Mouse (Mus musculus): ENCODE data around the gene Chst13.

Gene Chst13

GRCm38 (mm10) chr6:90324991-90325390, at the start of gene Chst13:
Gene Chst13, minus strand, starts transcription at chr6:90325185.
- in situ Hi-C loops (cut with MseI, MboI) = loop anchor here in 1 of 2 experiments (10.0 kb wide), 1 partner anchor 640 kb away; no protein-coding TSS in a partner anchor

DNA sequence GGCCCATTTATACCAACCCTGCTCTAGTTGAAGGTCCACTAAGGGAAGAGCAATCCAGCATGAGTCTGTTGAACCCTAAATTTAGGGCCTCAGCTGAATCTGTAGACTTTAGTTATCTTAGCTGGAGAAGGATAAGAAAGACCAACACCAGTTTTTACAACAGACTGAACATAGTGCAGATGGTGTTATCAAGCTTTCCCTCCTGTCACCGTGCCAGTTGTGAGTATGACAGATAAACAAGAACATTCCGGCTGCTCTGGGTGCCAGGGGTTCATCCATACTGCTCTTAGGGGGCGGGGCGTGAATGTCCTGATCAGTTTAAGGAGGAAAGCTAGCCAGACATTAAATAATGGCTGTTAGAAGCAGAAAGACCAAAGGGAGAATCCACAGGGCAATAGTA, 49.7 kb upstream of the Chst13 start:
- in situ Hi-C loops (cut with MseI, MboI) = no loop called here

- in situ Hi-C loops (cut with MseI, MboI) = no loop called here
Measured at GRCm38 (mm10) chr6:90369725-90370553, 45.0 kb upstream of the Chst13 start.

DNA sequence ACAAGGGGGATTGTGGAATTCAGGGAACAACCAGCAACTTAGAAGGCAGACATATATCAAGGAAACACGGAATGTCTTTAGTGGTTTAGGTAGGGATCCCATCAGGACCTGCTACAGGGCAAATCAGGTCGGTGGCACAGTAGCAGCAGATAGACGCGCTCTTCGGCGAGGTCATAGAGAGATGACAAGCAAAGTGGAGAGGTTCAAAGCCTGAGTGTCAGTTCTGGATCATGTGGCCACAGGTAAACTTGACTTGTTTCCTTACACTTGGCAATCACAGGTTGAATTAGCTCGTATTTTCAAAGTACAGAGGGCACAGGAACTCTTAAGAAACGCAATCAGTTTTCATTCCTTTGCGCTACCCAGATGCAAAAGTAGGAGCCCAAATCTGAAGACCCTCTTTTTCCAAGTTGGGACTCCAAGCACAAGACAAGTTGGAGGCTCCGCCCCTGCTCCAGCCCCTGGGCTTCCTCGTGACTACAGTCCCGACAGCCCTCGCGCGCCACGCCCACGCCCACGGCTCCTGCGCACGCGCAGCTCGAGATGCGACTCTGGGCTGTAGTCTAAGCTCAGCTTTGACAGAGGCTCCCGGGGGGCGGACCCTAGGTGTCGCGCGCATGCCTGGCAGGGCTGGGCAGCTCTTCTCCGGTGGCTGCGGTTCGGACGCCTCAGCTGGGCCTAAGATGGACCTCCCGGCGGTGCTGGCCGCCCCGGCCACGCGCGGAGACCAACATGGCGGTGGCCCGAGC, 44.2 kb upstream of the Chst13 start, which contains the start of gene Zxdc:
Gene Zxdc (plus strand): TSS at position 517 of the 749 bp plus-strand sequence.
- in situ Hi-C loops (cut with MseI, MboI) = no loop called here

- in situ Hi-C loops (cut with MseI, MboI) = no loop called here
Measured at GRCm38 (mm10) chr6:90363301-90363700, 38.3 kb upstream of the Chst13 start.

DNA sequence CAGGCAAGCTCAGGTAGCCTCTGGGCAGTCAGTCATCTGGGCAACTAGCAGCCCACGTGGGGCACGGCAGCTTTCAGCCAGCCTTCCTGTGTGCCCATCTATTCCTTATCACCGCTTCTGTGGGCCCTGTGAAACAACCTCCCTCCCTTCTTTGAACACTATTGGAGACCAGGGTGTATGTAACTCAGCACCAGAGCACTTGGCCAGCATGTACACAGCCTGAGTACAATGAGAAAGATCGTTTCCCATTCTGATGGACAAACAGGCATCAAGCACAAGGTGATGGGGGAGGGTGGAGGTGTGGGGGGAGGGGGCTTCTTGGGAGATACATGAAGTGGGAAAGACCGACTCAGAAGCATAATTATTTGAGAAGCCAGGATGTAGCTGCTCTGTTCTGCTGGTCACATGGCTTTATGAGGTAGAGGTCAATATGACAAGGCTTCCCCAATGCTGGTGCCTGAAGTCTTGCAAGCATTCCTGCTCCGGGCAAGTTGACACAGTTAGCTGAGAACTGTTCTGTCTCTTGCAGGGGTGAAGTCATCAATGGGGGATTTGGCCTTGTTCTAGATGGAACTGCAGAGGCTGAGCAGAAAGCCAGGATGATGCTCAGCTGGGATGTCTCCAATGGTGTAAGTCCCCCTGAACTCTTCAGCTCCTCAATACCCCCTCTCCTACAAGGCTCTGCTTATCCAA, 36.1 kb upstream of the Chst13 start:
- in situ Hi-C loops (cut with MseI, MboI) = no loop called here

DNA sequence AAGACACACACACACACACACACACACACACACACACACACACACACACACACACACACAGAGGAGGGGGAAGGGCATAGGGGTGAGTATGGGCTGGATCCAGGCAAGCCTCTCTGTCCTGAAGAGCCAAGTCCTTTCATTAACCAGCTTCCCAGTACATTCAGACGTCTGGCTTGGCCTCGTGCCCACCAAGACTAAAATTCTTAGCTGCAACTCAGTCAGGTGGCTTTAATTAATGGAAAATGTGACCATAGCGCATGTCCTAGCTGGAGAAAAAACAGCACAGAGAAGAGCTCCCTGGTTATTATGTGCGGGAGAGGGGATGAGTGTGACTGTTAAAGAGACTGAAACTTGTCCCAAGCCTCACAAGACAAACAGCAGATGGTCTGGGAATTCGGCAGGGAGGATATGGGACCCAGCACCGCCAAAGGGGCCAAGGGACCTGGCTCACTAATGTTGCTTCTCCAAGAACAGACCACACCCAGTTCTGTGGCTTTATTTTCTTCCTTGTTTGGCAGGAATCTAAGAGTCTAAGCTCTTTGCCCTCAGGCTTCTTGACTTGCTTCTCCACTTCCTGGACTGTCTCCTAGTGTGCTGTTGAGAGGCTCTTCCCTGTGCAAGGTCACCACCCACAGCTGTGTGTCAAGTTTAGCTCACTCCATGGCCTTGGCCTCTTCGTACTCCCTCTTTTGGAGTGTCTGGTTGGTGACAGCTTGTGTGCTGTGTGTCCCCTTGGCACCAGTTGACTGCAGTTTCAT, 35.2 kb upstream of the Chst13 start:
- in situ Hi-C loops (cut with MseI, MboI) = no loop called here

DNA sequence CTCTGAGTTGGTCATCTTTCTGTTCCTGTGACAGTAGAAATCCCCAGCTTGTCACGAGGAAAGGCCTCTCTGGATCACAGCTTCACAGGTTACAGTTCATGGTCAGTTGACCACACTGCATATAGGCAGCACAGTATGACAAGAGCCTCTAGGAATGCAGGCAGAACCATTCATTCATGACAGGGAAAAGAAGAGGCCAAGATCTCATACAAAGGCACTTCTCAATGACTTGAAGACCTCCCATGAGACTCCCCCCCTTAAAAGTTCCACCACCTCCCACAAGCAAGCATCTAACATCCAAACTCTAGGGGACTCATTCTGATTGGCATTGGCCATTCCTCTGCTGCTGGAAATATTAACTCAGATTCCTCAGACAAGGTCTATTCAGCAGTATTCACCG, 34.5 kb upstream of the Chst13 start:
- in situ Hi-C loops (cut with MseI, MboI) = no loop called here

DNA sequence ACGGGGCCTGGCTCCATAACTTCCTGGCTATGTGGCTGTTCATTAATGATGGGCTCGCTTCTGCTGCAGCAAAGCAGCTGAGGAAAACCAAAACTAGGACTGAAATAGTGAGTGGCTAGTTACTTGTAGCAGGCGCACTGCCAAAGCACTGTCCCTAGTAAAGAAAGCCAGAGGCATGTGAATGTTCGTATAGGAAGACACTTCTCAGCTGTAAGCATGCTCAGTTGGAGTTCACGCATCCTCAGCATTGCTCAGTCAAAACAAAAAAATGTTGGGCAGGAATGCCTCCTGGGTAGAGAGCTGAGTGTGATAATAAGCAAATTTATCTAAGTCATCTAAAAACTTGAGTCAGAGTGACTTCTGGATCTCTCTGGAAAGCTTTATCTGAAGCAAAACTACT, 33.2 kb upstream of the Chst13 start:
- in situ Hi-C loops (cut with MseI, MboI) = no loop called here

GRCm38 (mm10) chr6:90350011-90350410, 25.0 kb upstream of the Chst13 start:
- in situ Hi-C loops (cut with MseI, MboI) = no loop called here

- in situ Hi-C loops (cut with MseI, MboI) = no loop called here
Measured at GRCm38 (mm10) chr6:90348500-90348899, 23.5 kb upstream of the Chst13 start.

- in situ Hi-C loops (cut with MseI, MboI) = no loop called here
Measured at GRCm38 (mm10) chr6:90347183-90347582, 22.2 kb upstream of the Chst13 start.

DNA sequence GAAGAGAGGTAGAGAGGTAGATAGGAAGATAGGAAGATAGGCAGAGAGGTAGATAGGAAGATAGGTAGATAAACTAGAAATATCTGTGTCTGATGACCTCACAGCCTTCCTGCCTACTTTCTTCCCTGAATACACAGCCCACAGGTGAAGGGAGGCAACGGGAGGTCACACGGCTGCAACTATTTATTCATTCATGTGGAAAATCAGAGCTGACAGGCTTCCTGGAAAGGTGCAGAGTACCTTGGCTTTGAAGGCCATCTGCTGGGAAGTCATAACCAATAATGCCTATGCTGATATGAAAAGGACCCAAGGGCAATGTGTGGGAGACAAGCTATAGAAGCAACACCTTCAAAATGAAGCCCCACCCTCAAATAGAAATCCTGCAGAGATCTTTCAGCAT, 17.4 kb upstream of the Chst13 start:
- in situ Hi-C loops (cut with MseI, MboI) = no loop called here

- in situ Hi-C loops (cut with MseI, MboI) = no loop called here
Measured at GRCm38 (mm10) chr6:90334244-90334643, 9.3 kb upstream of the Chst13 start.

GRCm38 (mm10) chr6:90332561-90333425, 7.8 kb upstream of the Chst13 start, which contains the start of gene Uroc1:
Gene Uroc1, plus strand, starts transcription at chr6:90333284.
- in situ Hi-C loops (cut with MseI, MboI) = no loop called here

- in situ Hi-C loops (cut with MseI, MboI) = loop anchor here in 1 of 2 experiments (10.0 kb wide), 1 partner anchor 645 kb away; no protein-coding TSS in a partner anchor
Measured at GRCm38 (mm10) chr6:90329953-90330352, 5.0 kb upstream of the Chst13 start.

DNA sequence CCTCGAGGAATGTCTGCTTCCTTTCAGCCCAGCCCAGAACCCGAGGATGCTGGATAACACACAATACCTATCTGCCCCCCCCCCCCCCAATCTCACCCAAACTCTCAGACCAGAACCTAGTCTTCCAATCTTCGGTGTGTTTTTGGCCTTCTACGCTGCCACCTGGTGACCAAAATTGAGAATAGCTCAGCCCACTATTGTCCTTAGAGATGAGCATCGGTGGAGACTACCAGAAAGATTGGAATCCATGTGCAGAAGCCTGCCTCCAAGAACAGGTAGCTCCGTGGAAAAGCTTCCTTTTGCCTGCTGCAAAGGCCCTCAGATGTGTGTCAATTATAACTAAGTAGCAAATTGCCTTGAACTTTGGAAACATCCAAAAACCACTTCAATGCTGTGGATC, 2.7 kb upstream of the Chst13 start:
- in situ Hi-C loops (cut with MseI, MboI) = loop anchor here in 1 of 2 experiments (10.0 kb wide), 1 partner anchor 643 kb away; no protein-coding TSS in a partner anchor

DNA sequence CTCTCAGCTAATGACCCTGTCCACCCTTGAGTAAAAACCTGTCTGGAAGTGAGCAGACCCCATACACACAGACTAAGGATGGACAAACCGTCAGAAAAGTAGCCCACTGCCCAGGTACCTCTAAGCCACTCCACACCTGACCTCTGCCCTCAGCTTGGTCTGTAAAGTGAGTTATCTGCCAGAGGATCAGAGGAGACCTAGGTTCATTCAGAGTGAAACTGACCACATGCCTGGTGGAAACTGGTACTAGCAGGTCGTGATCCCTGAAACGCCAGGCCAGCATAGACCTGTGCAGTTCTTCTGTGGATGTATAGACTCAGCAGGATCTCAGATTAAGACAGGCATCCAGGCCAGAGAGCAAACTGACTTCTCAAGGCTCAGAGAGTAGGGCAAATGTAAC, 522 bp downstream of the Chst13 start:
- in situ Hi-C loops (cut with MseI, MboI) = loop anchor here in 1 of 2 experiments (10.0 kb wide), 1 partner anchor 640 kb away; no protein-coding TSS in a partner anchor

- in situ Hi-C loops (cut with MseI, MboI) = loop anchor here in 1 of 2 experiments (10.0 kb wide), 1 partner anchor 639 kb away; no protein-coding TSS in a partner anchor
Measured at GRCm38 (mm10) chr6:90324026-90324425, 959 bp downstream of the Chst13 start.

GRCm38 (mm10) chr6:90321811-90322210, 3.2 kb downstream of the Chst13 start:
- in situ Hi-C loops (cut with MseI, MboI) = loop anchor here in 1 of 2 experiments (10.0 kb wide), 1 partner anchor 637 kb away; no protein-coding TSS in a partner anchor

Measured in mouse trophoblast stem cell (cell line).